Mouse (Mus musculus) hindbrain, embryonic 16.5 days (tissue): Measurements from ENCODE around the gene Arhgef3. TPM values are rescaled to one million over a fixed set of nuclear protein-coding genes. Genes with fewer than 3 reads are reported as not detected.

Source experiments
- ATAC-seq: fragments of 200-750 bp; cut with Nextera tagmentation; 2 replicates; pipeline ENCODE4 v1.8.0; 2017; ENCODE audit warnings: moderate TSS enrichment, moderate library complexity
- H3K27ac ChIP-seq: fragments of 300-500 bp; sonication (generic); 2 replicates; pipeline ENCODE4 v1.5.1; 2014; ENCODE audit warnings: low read depth, mild to moderate bottlenecking, control low read depth, low read length, moderate library complexity
- H3K27me3 ChIP-seq: fragments of 300-500 bp; sonication (generic); replicated peaks from 2 replicates; pipeline ENCODE4 v1.6.1; 2014; ENCODE audit warnings: low read length; ENCODE audit not compliant: control insufficient read depth, insufficient read depth
- H3K36me3 ChIP-seq: fragments of 300-500 bp; sonication (generic); 2 replicates; pipeline ENCODE4 v1.6.1; 2014; ENCODE audit warnings: mild to moderate bottlenecking, low read length, moderate library complexity, mixed read lengths; ENCODE audit not compliant: control insufficient read depth, insufficient read depth
- H3K4me1 ChIP-seq: fragments of 300-500 bp; sonication (generic); 2 replicates; pipeline ENCODE4 v1.6.1; 2014; ENCODE audit warnings: low read depth, low read length; ENCODE audit not compliant: control insufficient read depth, insufficient read depth
- H3K4me2 ChIP-seq: fragments of 300-500 bp; sonication (generic); 2 replicates; pipeline ENCODE4 v1.6.1; 2014; ENCODE audit warnings: mild to moderate bottlenecking, low read length, control low read depth, moderate library complexity
- H3K4me3 ChIP-seq: fragments of 300-500 bp; sonication (generic); 2 replicates; pipeline ENCODE4 v1.5.1; 2014; ENCODE audit warnings: mild to moderate bottlenecking, low read length, control low read depth, moderate library complexity
- H3K9ac ChIP-seq: fragments of 300-500 bp; sonication (generic); 2 replicates; pipeline ENCODE4 v1.6.1; 2014; ENCODE audit warnings: low read depth, mild to moderate bottlenecking, control low read depth, low read length, moderate library complexity
- H3K9me3 ChIP-seq: fragments of 300-500 bp; sonication (generic); 2 replicates; pipeline ENCODE4 v1.6.1; 2014; ENCODE audit warnings: mild to moderate bottlenecking, low read length, moderate library complexity; ENCODE audit not compliant: control insufficient read depth
- WGBS: fragments of 180-500 bp; shearing (Covaris S2); extraction: QIAGEN DNeasy Blood & Tissue Kit; methylation state at CpG from one replicate; pipeline ENCODE4 v1.1.7; 2014; 5-methylcytosine and 5-hydroxymethylcytosine counted together
- polyA plus RNA-seq: library from polyadenylated mRNA; unstranded; fragments of >200 nt; fragmentation: Nextera tagmentation; extraction: Ambion mirVana; gene quantifications from 2 replicates; pipeline ENCODE4 v1.2.1, GENCODE M21; 2015

The Arhgef3 gene
- polyA plus RNA-seq, 1 experiment from 2014 or later = 18.4 TPM

- no peaks in the 10 kb centered on the region for H3K27me3 ChIP-seq
- H3K9ac ChIP-seq = no peak overlapping the region
- no peaks in the 10 kb centered on the region for H3K9me3 ChIP-seq
- no peak overlapping the region for H3K27ac ChIP-seq
- ATAC-seq = no peak
- H3K4me2 ChIP-seq = no peak overlapping the region
- WGBS = 82% methylated on average over 9 of the region's 9 CpGs
- H3K4me1 ChIP-seq = no peaks in the 10 kb centered on the region
- H3K36me3 ChIP-seq = no peaks in the 10 kb centered on the region
- no peak overlapping the region for H3K4me3 ChIP-seq
These were observed 277.1 kb downstream of the Arhgef3 start for GRCm38 (mm10) chr14:27391776-27392308.

GRCm38 (mm10) chr14:27392660-27393059 is 278.0 kb downstream of the Arhgef3 start:
- no peak overlapping the region for H3K4me3 ChIP-seq
- no peak for ATAC-seq
- 97% methylated on average over 2 of the region's 2 CpGs for WGBS
- H3K9me3 ChIP-seq = no peaks in the 10 kb centered on the region
- no peaks in the 10 kb centered on the region for H3K4me1 ChIP-seq
- H3K4me2 ChIP-seq = no peak overlapping the region
- no peaks in the 10 kb centered on the region for H3K36me3 ChIP-seq
- H3K27ac ChIP-seq = no peak overlapping the region
- no peak overlapping the region for H3K9ac ChIP-seq
- H3K27me3 ChIP-seq = no peaks in the 10 kb centered on the region

GRCm38 (mm10) chr14:27393806-27394205 is 279.1 kb downstream of the Arhgef3 start:
- WGBS = 71% methylated on average over 10 of the region's 10 CpGs
- no peak for ATAC-seq
- no peak overlapping the region for H3K27ac ChIP-seq

GRCm38 (mm10) chr14:27396424-27396823 is 281.7 kb downstream of the Arhgef3 start:
- WGBS = 80% methylated on average over 7 of the region's 7 CpGs

More at GRCm38 (mm10) chr14:27393806-27394205, 279.1 kb downstream of the Arhgef3 start:
- H3K9ac ChIP-seq = no peak overlapping the region
- H3K4me2 ChIP-seq = no peak overlapping the region
- H3K4me1 ChIP-seq = no peaks in the 10 kb centered on the region
- no peak overlapping the region for H3K4me3 ChIP-seq
- H3K36me3 ChIP-seq = no peaks in the 10 kb centered on the region
- no peaks in the 10 kb centered on the region for H3K27me3 ChIP-seq
- H3K9me3 ChIP-seq = no peaks in the 10 kb centered on the region

GRCm38 (mm10) chr14:27397526-27397925 is 282.8 kb downstream of the Arhgef3 start:
- no peak overlapping the region for H3K27ac ChIP-seq
- H3K9me3 ChIP-seq = no peaks in the 10 kb centered on the region
- ATAC-seq = no peak
- H3K36me3 ChIP-seq = no peaks in the 10 kb centered on the region
- no peak overlapping the region for H3K9ac ChIP-seq
- no peak overlapping the region for H3K4me3 ChIP-seq
- no peaks in the 10 kb centered on the region for H3K4me1 ChIP-seq
- H3K27me3 ChIP-seq = no peaks in the 10 kb centered on the region
- no peak overlapping the region for H3K4me2 ChIP-seq
- WGBS = 76% methylated on average over 6 of the region's 6 CpGs

More at GRCm38 (mm10) chr14:27396424-27396823, 281.7 kb downstream of the Arhgef3 start:
- no peaks in the 10 kb centered on the region for H3K27me3 ChIP-seq
- no peaks in the 10 kb centered on the region for H3K36me3 ChIP-seq
- no peak overlapping the region for H3K9ac ChIP-seq
- no peak overlapping the region for H3K27ac ChIP-seq
- no peak for ATAC-seq
- H3K4me1 ChIP-seq = no peaks in the 10 kb centered on the region
- no peak overlapping the region for H3K4me3 ChIP-seq
- H3K9me3 ChIP-seq = no peaks in the 10 kb centered on the region
- no peak overlapping the region for H3K4me2 ChIP-seq

- Histone ChIP-seq H3K9ac (no peak overlapping the region), H3K27me3 (no peaks in the 10 kb centered on the region), H3K4me2 (no peak overlapping the region), H3K4me3 (no peak overlapping the region), H3K36me3 (no peaks in the 10 kb centered on the region), H3K27ac (no peak overlapping the region), H3K4me1 (no peaks in the 10 kb centered on the region), H3K9me3 (no peaks in the 10 kb centered on the region)
- ATAC-seq = no peak
- WGBS = 90% methylated on average over 6 of the region's 6 CpGs
These were observed 285.8 kb downstream of the Arhgef3 start for GRCm38 (mm10) chr14:27400495-27400894.

- H3K4me1 ChIP-seq = no peaks in the 10 kb centered on the region
- H3K9ac ChIP-seq = no peak overlapping the region
- no peak overlapping the region for H3K4me2 ChIP-seq
- WGBS = 90% methylated on average over 12 of the region's 12 CpGs
- ATAC-seq = no peak
- H3K36me3 ChIP-seq = no peaks in the 10 kb centered on the region
- H3K4me3 ChIP-seq = no peak overlapping the region
- no peaks in the 10 kb centered on the region for H3K27me3 ChIP-seq
- no peak overlapping the region for H3K27ac ChIP-seq
- 0 out of 2 replicates have a peak, but pooled peaks cover 2% of the 10 kb centered on the region for H3K9me3 ChIP-seq
These were observed 287.1 kb downstream of the Arhgef3 start for GRCm38 (mm10) chr14:27401717-27402278.

GRCm38 (mm10) chr14:27402332-27403250 is 287.9 kb downstream of the Arhgef3 start:
- H3K27ac ChIP-seq = no peak overlapping the region
- H3K27me3 ChIP-seq = no peaks in the 10 kb centered on the region
- 78% methylated on average over 10 of the region's 10 CpGs for WGBS
- no peak overlapping the region for H3K4me2 ChIP-seq
- H3K4me1 ChIP-seq = no peaks in the 10 kb centered on the region
- H3K9me3 ChIP-seq = 0 out of 2 replicates have a peak, but pooled peaks cover 2% of the 10 kb centered on the region
- ATAC-seq = no peak
- H3K36me3 ChIP-seq = no peaks in the 10 kb centered on the region
- no peak overlapping the region for H3K4me3 ChIP-seq
- no peak overlapping the region for H3K9ac ChIP-seq

GRCm38 (mm10) chr14:27405452-27405851 is 290.8 kb downstream of the Arhgef3 start:
- WGBS = 78% methylated on average over 4 of the region's 4 CpGs
- Histone ChIP-seq H3K27me3 (no peaks in the 10 kb centered on the region), H3K4me2 (no peak overlapping the region), H3K9ac (no peak overlapping the region), H3K36me3 (no peaks in the 10 kb centered on the region), H3K9me3 (peaks cover 4% of the 10 kb centered on the region; the same call in 1 of the 2 replicates), H3K4me1 (no peaks in the 10 kb centered on the region), H3K27ac (no peak overlapping the region), H3K4me3 (no peak overlapping the region)
- ATAC-seq = no peak
